Mouse (Mus musculus) liver, adult (tissue): ENCODE measurements around the gene Slc43a2.

Experiments used
- GATA4 ChIP-seq: IDR thresholded peaks from 2 replicates; pipeline ENCODE4 v1.6.1; 2014; ENCODE audit warnings: mild to moderate bottlenecking, low read length; ENCODE audit not compliant: insufficient replicate concordance

The Slc43a2 gene

DNA sequence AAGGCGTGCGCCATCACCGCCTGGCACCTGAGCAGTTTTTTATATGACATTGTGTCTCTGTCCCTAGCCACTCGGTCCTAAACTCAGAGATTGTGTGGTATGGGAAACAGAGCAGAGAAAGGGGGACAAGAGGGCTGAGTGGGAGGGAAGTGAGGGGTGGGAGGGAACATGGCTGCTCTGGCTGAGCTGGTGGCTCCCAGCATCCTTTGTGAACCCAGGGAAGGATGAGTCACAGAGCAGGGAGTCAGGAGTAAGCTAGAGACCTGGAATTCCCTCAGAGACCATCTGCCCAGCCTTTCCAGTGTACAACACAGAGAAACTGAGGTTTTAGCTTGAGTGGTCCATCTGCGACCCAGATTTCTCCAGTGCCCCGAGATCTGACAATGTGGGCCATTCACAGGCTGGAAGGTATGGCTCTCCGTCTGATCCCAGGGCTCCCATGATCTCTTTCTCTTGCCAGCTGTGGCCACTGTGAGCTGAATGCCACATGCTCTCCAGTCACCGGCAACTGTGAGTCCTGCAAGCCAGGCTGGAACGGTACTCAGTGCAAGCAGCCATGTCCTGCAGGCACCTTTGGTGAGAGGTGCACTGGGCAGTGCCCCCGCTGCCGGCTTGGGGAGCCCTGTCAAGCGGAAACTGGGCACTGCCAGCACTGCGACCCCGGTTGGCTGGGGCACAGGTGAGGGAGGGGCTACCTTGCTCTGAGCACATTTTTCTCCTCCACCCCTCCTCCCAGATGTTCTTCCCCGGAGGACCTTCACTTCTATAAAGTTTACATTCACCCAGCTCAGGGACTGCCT, 11.5 kb upstream of the Slc43a2 start:
- TF ChIP-seq GATA4: no peak

- TF ChIP-seq GATA4: no peak
Measured at GRCm38 (mm10) chr11:75521609-75522008, 9.9 kb upstream of the Slc43a2 start.

- no peak for TF ChIP-seq GATA4
Measured at GRCm38 (mm10) chr11:75522793-75523192, 8.7 kb upstream of the Slc43a2 start.

DNA sequence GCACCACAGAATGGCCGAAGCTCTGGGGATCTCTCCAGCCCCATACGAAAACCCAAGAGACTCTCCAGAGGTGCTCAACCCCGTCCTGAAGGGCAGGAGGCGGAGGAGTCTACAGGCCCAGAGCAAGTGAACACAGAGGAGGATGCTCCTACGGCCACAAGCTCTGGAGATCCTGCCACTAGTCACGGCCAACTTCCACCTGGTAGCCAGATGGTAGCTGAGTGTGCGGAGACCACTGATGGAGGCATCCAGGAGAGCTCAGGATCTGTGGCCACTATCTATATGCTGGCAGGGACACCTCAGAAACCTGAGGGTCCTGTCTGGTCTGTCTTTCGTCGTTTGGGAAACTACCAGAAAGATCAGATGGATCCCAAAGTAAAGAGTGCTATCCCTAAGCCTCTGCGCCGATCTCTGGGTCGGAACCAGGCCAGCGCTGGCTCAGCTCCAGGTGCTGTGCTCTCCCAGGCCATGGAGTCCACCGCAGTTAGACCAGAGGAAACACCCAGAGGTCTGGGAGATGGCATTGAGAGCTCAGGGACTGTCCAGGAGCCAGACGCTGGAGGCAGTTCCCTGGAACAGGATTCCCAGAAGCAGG, 5.9 kb upstream of the Slc43a2 start:
- TF ChIP-seq GATA4: no peak

DNA sequence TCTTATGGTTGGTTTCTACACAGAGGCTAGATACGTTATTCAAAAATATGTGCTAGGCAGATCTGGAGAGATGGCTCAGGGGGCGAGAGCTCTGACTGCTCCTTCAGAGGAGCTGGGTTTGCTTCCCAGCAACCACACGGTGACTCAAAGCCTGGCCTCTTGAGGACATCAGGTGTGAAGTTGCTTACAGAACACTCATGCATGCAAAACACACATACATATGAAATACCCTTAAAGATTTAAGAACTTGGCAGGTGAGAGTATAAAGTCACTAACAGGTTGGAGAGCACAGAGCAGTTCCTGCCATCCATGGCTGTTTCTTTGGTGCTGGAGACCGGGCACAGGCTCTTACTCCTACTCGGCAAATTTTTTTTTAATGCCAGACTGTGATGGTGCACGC, 4.6 kb upstream of the Slc43a2 start:
- no peak for TF ChIP-seq GATA4

- no peak for TF ChIP-seq GATA4
Measured at GRCm38 (mm10) chr11:75529771-75530170, 1.7 kb upstream of the Slc43a2 start.

- no peak for TF ChIP-seq GATA4
Measured at GRCm38 (mm10) chr11:75530325-75530724, 1.2 kb upstream of the Slc43a2 start.

GRCm38 (mm10) chr11:75530845-75531373, 585 bp upstream of the Slc43a2 start:
- no peak for TF ChIP-seq GATA4

GRCm38 (mm10) chr11:75532340-75533277, 1.1 kb downstream of the Slc43a2 start:
- TF ChIP-seq GATA4: no peak

- no peak for TF ChIP-seq GATA4
Measured at GRCm38 (mm10) chr11:75533314-75534015, 2.0 kb downstream of the Slc43a2 start.

DNA sequence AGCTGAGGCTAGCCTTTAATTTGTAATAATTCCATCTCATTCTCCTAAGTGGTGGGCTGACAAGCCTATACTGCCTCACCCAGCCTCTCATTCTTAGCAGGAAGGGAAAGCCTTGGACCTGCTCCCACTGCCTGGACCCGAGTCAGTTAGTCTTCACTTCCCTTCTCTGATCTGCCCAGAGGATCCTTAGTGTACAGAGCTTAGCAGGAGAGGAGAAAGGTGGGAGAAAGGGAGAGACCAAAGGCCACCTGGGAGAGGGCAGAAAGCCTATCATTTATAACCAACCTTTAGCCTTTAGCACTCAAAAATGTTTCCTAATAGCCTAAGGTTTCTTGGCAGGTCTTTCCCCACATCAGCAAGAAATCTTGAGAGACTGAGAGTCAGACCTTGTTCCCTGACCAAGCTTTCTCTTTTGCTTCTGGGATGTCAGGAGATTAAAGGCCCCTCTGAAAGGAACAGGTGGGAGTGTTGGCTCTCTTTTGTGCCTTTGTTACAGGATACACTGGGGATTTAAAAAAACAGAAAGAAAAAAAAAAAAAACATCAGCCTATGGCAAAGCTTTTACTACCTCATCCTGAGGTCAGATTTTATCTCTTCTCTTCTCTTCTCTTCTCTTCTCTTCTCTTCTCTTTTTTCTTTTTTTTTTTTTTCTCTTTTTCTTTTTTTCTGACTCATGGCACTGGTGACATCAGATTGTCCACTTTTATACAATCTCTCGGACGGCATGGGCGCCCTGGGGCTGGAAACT, 3.0 kb downstream of the Slc43a2 start:
- TF ChIP-seq GATA4: no peak

GRCm38 (mm10) chr11:75535106-75535795, 3.8 kb downstream of the Slc43a2 start:
- TF ChIP-seq GATA4: peak; percentile 89

GRCm38 (mm10) chr11:75536255-75537024, 4.9 kb downstream of the Slc43a2 start:
- TF ChIP-seq GATA4: no peak
